Comparison of ENCODE assay signal across 9 mouse cellular contexts in the genomic region with DNA sequence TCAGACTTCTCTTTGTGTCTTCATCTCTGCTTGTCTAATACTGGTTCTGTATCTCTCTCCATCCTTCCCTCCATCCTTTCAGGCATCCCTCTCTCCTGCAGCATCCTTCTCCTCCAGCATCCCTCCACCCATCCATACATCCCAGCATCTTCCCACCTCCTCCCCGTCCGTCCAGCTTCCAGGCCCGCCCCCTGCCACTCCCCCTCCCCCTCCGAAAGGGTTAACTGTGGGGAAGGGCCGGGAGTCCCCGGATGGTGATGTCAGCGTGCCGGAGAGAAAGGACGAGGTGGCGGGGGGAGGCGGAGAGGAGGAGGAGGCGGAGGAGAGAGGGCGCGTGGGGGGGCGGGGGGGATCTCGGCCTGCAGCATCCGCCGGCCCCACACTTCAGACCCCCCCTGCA. TPM values are rescaled to one million over a fixed set of nuclear protein-coding genes. Genes with fewer than 3 reads are reported as not detected.
DNase-seq lines count a peak whose midpoint lies in the region; ATAC-seq and TF ChIP-seq lines count a peak whose summit lies in the region.
"Had no signal": no experiment of that assay in that cellular context is flagged by ENCODE, and none has a peak within 500 bp of the region (broad histone marks: within the 10 kb centered on the region; RNA-seq: fewer than 3 reads in every experiment).

A gene (plus strand): TSS at position 218 of the 400 bp plus-strand sequence.

- peak; percentile 62; the same call in 1 of the 2 replicates for ATAC-seq in embryonic facial prominence, embryonic 15.5 days (ENCODE audit: insufficient number of reproducible peaks, low FRiP score, low TSS enrichment, low read depth)
- ATAC-seq in heart, embryonic 15.5 days (replicated peaks; ENCODE audit: insufficient number of reproducible peaks, insufficient read depth, low FRiP score, low read depth) = peak; percentile 63
- ATAC-seq in liver, postnatal 0 days = peak; percentile 38; the same call in 1 of the 2 replicates

- H3K4me2 ChIP-seq in embryonic facial prominence, embryonic 15.5 days (replicated peaks) = peak within 1 kb of the TSS; percentile 88
- H3K4me2 ChIP-seq in heart, embryonic 15.5 days = peak within 1 kb of the TSS; percentile 87
- H3K4me2 ChIP-seq in liver, postnatal 0 days (ENCODE audit: low read depth, low read length) = peak within 1 kb of the TSS; percentile 71

- no peak for TF ChIP-seq CTCF in thymus, adult 2 months (IDR thresholded peaks at IDR 0.05; ENCODE audit: borderline replicate concordance, control insufficient read depth, extremely low read depth, insufficient read depth, low read length, poor library complexity)
- TF ChIP-seq CTCF in liver, postnatal 0 days (IDR thresholded peaks at IDR 0.05; ENCODE audit: low read depth) = no peak

- H3K27ac ChIP-seq in thymus, adult 2 months (ENCODE audit: control insufficient read depth, insufficient read depth, low read length) = no peak within 1 kb of the TSS
- H3K27ac ChIP-seq in embryonic facial prominence, embryonic 15.5 days (replicated peaks) = peak within 1 kb of the TSS; percentile 90
- H3K27ac ChIP-seq in heart, embryonic 15.5 days = peak within 1 kb of the TSS; percentile 73
- H3K27ac ChIP-seq in liver, postnatal 0 days (ENCODE audit: low read depth) = no peak within 1 kb of the TSS

- H3K4me1 ChIP-seq in thymus, adult 2 months (replicated peaks; ENCODE audit: control insufficient read depth, insufficient read depth, low read length) = peaks cover 4% of the 10 kb centered on the region
- peaks cover 14% of the 10 kb centered on the region for H3K4me1 ChIP-seq in embryonic facial prominence, embryonic 15.5 days
- H3K4me1 ChIP-seq in heart, embryonic 15.5 days (replicated peaks) = peaks cover 15% of the 10 kb centered on the region
- peaks cover 5% of the 10 kb centered on the region for H3K4me1 ChIP-seq in liver, postnatal 0 days (ENCODE audit: insufficient read depth)

- peak; percentile 20 for DNase-seq in thymus, postnatal 0 days (ENCODE audit: low spot score)
- no peak for DNase-seq in thymus, adult 2 months
- peak; percentile 77 to 81 for DNase-seq in layer of hippocampus, adult 8-10 months (ENCODE audit: low spot score in 2 of 2)
- DNase-seq in liver, postnatal 0 days = peak; percentile 45
- DNase-seq in ovary, postnatal 10 days (ENCODE audit: low spot score) = peak; percentile 49
- no peak for DNase-seq in spleen, adult 18-20 months

- H3K9ac ChIP-seq in embryonic facial prominence, embryonic 15.5 days = peak within 1 kb of the TSS; percentile 97
- peak within 1 kb of the TSS; percentile 84 for H3K9ac ChIP-seq in heart, embryonic 15.5 days
- H3K9ac ChIP-seq in liver, postnatal 0 days (replicated peaks) = peak within 1 kb of the TSS; percentile 71

- no peaks in the 10 kb centered on the region for H3K9me3 ChIP-seq in embryonic facial prominence, embryonic 15.5 days (replicated peaks)
- no peaks in the 10 kb centered on the region for H3K9me3 ChIP-seq in heart, embryonic 15.5 days (replicated peaks)
- no peaks in the 10 kb centered on the region for H3K9me3 ChIP-seq in liver, postnatal 0 days (ENCODE audit: low read length)
- H3K9me3 ChIP-seq: G1E had no signal

- no peaks in the 10 kb centered on the region for H3K27me3 ChIP-seq in thymus, adult 2 months (ENCODE audit: control insufficient read depth, insufficient read depth, low read length)
- H3K27me3 ChIP-seq in embryonic facial prominence, embryonic 15.5 days = no peaks in the 10 kb centered on the region
- H3K27me3 ChIP-seq in heart, embryonic 15.5 days = no peaks in the 10 kb centered on the region
- H3K27me3 ChIP-seq in liver, postnatal 0 days (ENCODE audit: insufficient read depth, low read length) = peaks cover 13% of the 10 kb centered on the region

- H3K4me3 ChIP-seq in thymus, adult 2 months (ENCODE audit: control insufficient read depth, insufficient read depth, low read length) = no peak within 1 kb of the TSS
- peak within 1 kb of the TSS; percentile 77 for H3K4me3 ChIP-seq in embryonic facial prominence, embryonic 15.5 days (replicated peaks)
- H3K4me3 ChIP-seq in heart, embryonic 15.5 days = peak within 1 kb of the TSS; percentile 68
- H3K4me3 ChIP-seq in liver, postnatal 0 days (ENCODE audit: low read depth, low read length) = peak within 1 kb of the TSS; percentile 40

- 8% methylated on average over 9 of the region's 18 CpGs for WGBS in thymus, adult 2 months
- WGBS in embryonic facial prominence, embryonic 15.5 days = 2% methylated on average over 5 of the region's 18 CpGs
- WGBS in heart, embryonic 15.5 days = 2% methylated on average over 5 of the region's 18 CpGs
- WGBS in liver, postnatal 0 days (ENCODE audit: insufficient replicate concordance) = 2% methylated on average over 7 of the region's 18 CpGs

- no peaks in the 10 kb centered on the region for H3K36me3 ChIP-seq in thymus, adult 2 months (ENCODE audit: control insufficient read depth, insufficient read depth, low read length)
- H3K36me3 ChIP-seq in embryonic facial prominence, embryonic 15.5 days = peaks cover 27% of the 10 kb centered on the region
- H3K36me3 ChIP-seq in heart, embryonic 15.5 days = peaks cover 4% of the 10 kb centered on the region; the same call in 1 of the 2 replicates
- no peaks in the 10 kb centered on the region for H3K36me3 ChIP-seq in liver, postnatal 0 days (replicated peaks; ENCODE audit: insufficient read depth, low read length)
- H3K36me3 ChIP-seq: G1E had no signal

- no peak for TF ChIP-seq EP300 in liver, postnatal 0 days (IDR thresholded peaks at IDR 0.05; ENCODE audit: low read depth)

- no peak for TF ChIP-seq POLR2A in thymus, adult 2 months (IDR thresholded peaks at IDR 0.05; ENCODE audit: control insufficient read depth, extremely low read depth, insufficient read depth, low read length, poor library complexity)

RNA-seq across cellular contexts. Expression of the gene that starts here (rescaled TPM):
- polyA plus RNA-seq in thymus, postnatal 0 days (2015; fragmentation: Nextera tagmentation; extraction: Ambion mirVana) = 0.06 and 0.20 TPM in 2 replicates
- 0.71 and 0.84 TPM in 2 replicates for polyA plus RNA-seq in thymus, adult 2 months (2012; rRNA removed)
- 1.5 and 2.1 TPM in 2 replicates for polyA plus RNA-seq in embryonic facial prominence, embryonic 15.5 days (2015; fragmentation: Nextera tagmentation; extraction: Ambion mirVana)
- 0.79 TPM in 2 replicates for polyA plus RNA-seq in heart, embryonic 15.5 days (2015; fragmentation: Nextera tagmentation; extraction: Ambion mirVana)
- total RNA-seq in layer of hippocampus, adult 8-10 months (2022) = 100 to 1,000 TPM; 314 to 327 (median 325) TPM
- not detected in 2 replicates for polyA plus RNA-seq in liver, postnatal 0 days (2015; fragmentation: Nextera tagmentation; extraction: Ambion mirVana)
- polyA plus RNA-seq: G1E had no signal

Comparison
In these comparisons a context has a peak if more than half of its experiments do, and no peak if none do; other contexts are left out.
1. Peak in DNase-seq in thymus, postnatal 0 days; RNA of the gene not detected or under 1 TPM.
2. Peak in ATAC-seq, H3K4me3 ChIP-seq, H3K27ac ChIP-seq, H3K9ac ChIP-seq and H3K4me2 ChIP-seq in heart, embryonic 15.5 days; RNA of the gene not detected or under 1 TPM.
3. Peak in DNase-seq, ATAC-seq, H3K4me3 ChIP-seq, H3K9ac ChIP-seq and H3K4me2 ChIP-seq in liver, postnatal 0 days; RNA of the gene not detected or under 1 TPM.
4. DNase-seq: peak in layer of hippocampus, adult 8-10 months (2 of 2) and ovary, postnatal 10 days (single experiment); none in thymus, adult 2 months (single experiment) and spleen, adult 18-20 months (0 of 2).
5. Peak in every context shown above with its lines, with median percentiles within 50 percentile points of each other: ATAC-seq, H3K4me2 ChIP-seq and H3K9ac ChIP-seq.